Mouse (Mus musculus) MEL (cell line): ENCODE results near the gene Letmd1.

Experiments
- CTCF ChIP-seq, 3 experiments: IDR thresholded peaks in 2 of 3; conservative IDR thresholded peaks in 1 of 3; 2 replicates each; pipeline ENCODE4 v1.5.1; 2011 to 2012; ENCODE audit warnings: low read length in 3 of 3, low read depth in 2 of 3, mild to moderate bottlenecking in 2 of 3, improper control_type of control experiment in 1 of 3, inconsistent platforms in 1 of 3, mixed read lengths in 1 of 3, moderate library complexity in 1 of 3; ENCODE audit not compliant: control insufficient read depth in 1 of 3, insufficient read depth in 1 of 3, poor library complexity in 1 of 3, severe bottlenecking in 1 of 3
- E2F4 ChIP-seq: IDR thresholded peaks from 2 replicates; pipeline ENCODE4 v1.6.1; 2011; ENCODE audit warnings: low read depth, low read length, improper control_type of control experiment, borderline replicate concordance

DNA sequence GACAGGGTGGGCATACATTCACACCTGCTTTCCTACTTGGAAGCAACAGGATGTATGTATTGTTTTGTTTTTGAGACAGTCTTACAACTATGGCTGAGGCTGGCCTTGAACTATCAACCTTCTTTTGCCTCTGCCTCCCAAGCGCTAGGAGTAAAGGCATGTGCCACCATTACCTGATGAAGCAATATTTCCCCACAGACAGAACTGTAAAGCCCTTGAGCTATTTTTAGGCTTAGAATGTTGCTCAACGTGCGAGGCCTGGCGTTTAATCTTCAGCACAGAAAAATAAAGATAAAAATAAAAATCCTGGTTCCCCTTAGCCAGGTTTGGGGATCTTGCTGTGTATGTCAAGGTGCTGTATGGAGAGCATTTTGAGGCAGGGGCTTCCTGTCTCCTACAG lies 32.7 kb upstream of the Letmd1 start:
- TF ChIP-seq CTCF (IDR thresholded peaks at IDR 0.05 in 2 of 3, conservative IDR thresholded peaks at IDR 0.05 in 1 of 3; ENCODE audit: control insufficient read depth in 1 of 3, insufficient read depth in 1 of 3, low read depth in 2 of 3, low read length in 3 of 3, poor library complexity in 1 of 3, severe bottlenecking in 1 of 3) (no peak), E2F4 (no peak)
